Mouse (Mus musculus) forebrain, embryonic 13.5 days (tissue): ENCODE results near the gene Rab5a. TPM values are rescaled to one million over a fixed set of nuclear protein-coding genes. Genes with fewer than 3 reads are reported as not detected.

Source experiments
- ATAC-seq: fragments of 200-750 bp; cut with Nextera tagmentation; 2 replicates; pipeline ENCODE4 v1.8.0; 2017
- H3K27ac ChIP-seq: fragments of 300-500 bp; sonication (generic); 2 replicates; pipeline ENCODE4 v1.5.1; 2015; ENCODE audit warnings: inconsistent platforms, mild to moderate bottlenecking, moderate library complexity
- H3K27me3 ChIP-seq: fragments of 300-500 bp; sonication (generic); 2 replicates; pipeline ENCODE4 v1.6.1; 2015; ENCODE audit warnings: mild to moderate bottlenecking, inconsistent platforms
- H3K36me3 ChIP-seq: fragments of 300-500 bp; sonication (generic); 2 replicates; pipeline ENCODE4 v1.6.1; 2015; ENCODE audit warnings: mild to moderate bottlenecking, inconsistent platforms; ENCODE audit not compliant: poor library complexity, severe bottlenecking
- H3K4me1 ChIP-seq: fragments of 300-500 bp; sonication (generic); 2 replicates; pipeline ENCODE4 v1.6.1; 2015; ENCODE audit warnings: inconsistent platforms
- H3K4me2 ChIP-seq: fragments of 300-500 bp; sonication (generic); 2 replicates; pipeline ENCODE4 v1.6.1; 2015; ENCODE audit warnings: inconsistent platforms, mild to moderate bottlenecking, moderate library complexity
- H3K4me3 ChIP-seq: fragments of 300-500 bp; sonication (generic); 2 replicates; pipeline ENCODE4 v1.5.1; 2015; ENCODE audit warnings: mild to moderate bottlenecking, inconsistent platforms
- H3K9ac ChIP-seq: fragments of 300-500 bp; sonication (generic); 2 replicates; pipeline ENCODE4 v1.6.1; 2015; ENCODE audit warnings: mild to moderate bottlenecking, inconsistent platforms
- H3K9me3 ChIP-seq: fragments of 300-500 bp; sonication (generic); replicated peaks from 2 replicates; pipeline ENCODE4 v1.6.1; 2016; ENCODE audit warnings: inconsistent platforms
- WGBS: fragments of 180-500 bp; shearing (Covaris S2); methylation state at CpG from one replicate; pipeline ENCODE4 v1.1.7; 2015; 5-methylcytosine and 5-hydroxymethylcytosine counted together
- polyA plus RNA-seq: library from polyadenylated mRNA; unstranded; fragments of >200 nt; fragmentation: Nextera tagmentation; extraction: Ambion mirVana; gene quantifications from 2 replicates; pipeline ENCODE4 v1.2.1, GENCODE M21; 2015

Gene Rab5a
- polyA plus RNA-seq, 1 experiment from 2014 or later, result 87.4 TPM

- H3K9me3 ChIP-seq, result no peaks in the 10 kb centered on the region
- H3K27me3 ChIP-seq, result no peaks in the 10 kb centered on the region
- H3K36me3 ChIP-seq, result no peaks in the 10 kb centered on the region
- no peak overlapping the region for H3K27ac ChIP-seq
- WGBS, result 64% methylated on average over 4 of the region's 4 CpGs
- H3K4me2 ChIP-seq, result no peak overlapping the region
- H3K9ac ChIP-seq, result no peak overlapping the region
- peaks cover 12% of the 10 kb centered on the region for H3K4me1 ChIP-seq
- no peak for ATAC-seq
- no peak overlapping the region for H3K4me3 ChIP-seq
Observed at GRCm38 (mm10) chr17:53554088-53554487, 75.1 kb downstream of the Rab5a start.

DNA sequence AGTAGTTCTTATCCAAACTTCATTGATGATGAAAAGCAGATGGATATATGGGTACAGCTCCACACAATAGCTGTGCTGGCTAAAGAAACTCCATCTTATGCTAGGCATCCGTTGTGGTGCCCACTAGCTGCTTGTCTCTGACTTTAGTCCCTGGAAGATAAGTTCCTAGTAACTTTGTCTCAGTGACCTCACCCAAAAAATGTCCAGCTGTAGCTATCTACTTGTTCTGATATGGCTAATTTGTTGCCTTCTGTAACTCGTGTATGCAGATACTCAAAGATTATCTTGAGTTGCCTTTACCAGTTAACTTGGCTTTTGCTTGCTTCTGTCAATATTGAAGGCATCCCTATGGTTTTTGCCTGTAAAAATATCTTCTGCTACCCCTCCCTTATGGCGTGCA lies 75.8 kb downstream of the Rab5a start:
- WGBS, result 80% methylated on average over 3 of the region's 3 CpGs
- no peak overlapping the region for H3K4me3 ChIP-seq
- H3K27me3 ChIP-seq, result no peaks in the 10 kb centered on the region
- H3K9ac ChIP-seq, result no peak overlapping the region
- no peaks in the 10 kb centered on the region for H3K9me3 ChIP-seq
- no peak overlapping the region for H3K27ac ChIP-seq
- peaks cover 12% of the 10 kb centered on the region for H3K4me1 ChIP-seq
- no peaks in the 10 kb centered on the region for H3K36me3 ChIP-seq
- H3K4me2 ChIP-seq, result no peak overlapping the region
- ATAC-seq, result no peak

Other genes with a start within 250 kb of the Rab5a start
- 0.46 and 1.1 TPM in 2 replicates for gene Efhb, start 15.9 kb upstream of the Rab5a start, polyA plus RNA-seq
- gene Pp2d1, start 60.2 kb downstream of the Rab5a start, polyA plus RNA-seq, result 0.39 and 0.47 TPM in 2 replicates
- 7.0 and 7.5 TPM in 2 replicates for gene Kat2b, start 87.6 kb downstream of the Rab5a start, polyA plus RNA-seq
- gene Sgo1, start 210.1 kb downstream of the Rab5a start, polyA plus RNA-seq, result 38.4 and 48.5 TPM in 2 replicates